Mouse (Mus musculus): ENCODE measurements around the gene 2010111I01Rik.

DNA sequence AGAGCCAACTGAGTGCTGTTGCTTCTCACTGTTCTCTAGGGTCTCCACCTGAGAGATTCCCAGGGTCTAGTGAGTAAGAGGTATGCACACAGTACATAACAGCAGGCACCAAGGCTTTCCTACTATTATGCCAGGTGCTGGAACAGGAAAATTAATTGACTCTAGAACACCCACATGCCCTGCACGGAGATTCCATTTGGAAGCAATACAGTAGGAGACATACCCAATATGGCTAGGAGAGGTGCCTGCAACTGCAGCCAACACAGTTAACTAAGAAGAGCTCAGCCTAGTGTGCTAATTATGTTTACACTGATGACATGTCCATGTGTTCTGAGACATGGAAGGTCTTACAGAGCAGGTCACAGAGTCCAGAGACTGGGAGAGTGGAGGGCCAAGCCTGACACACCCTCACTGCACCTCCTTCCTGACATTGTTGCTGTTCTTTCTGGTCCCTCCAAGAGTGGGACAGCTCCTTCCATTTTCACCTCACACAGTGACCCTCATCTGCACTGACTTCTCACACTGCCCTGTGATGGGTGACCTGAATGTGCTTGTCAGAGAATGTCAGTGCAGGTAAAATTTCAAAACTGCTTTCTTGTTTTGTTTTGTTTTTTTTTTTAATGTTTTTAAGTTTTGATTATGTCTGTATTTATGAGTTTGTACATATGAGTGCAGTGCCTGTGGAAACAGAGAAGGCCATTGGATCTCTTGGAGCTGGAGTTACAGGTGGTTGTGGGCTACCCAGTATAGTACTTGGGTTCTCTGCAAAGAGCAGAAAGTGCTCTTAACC is 297.7 kb downstream of the 2010111I01Rik start:
- no peak for TF ChIP-seq POLR2A (IDR thresholded peaks at IDR 0.05; ENCODE audit: extremely low read depth, insufficient read depth, low read length)
- no peak for TF ChIP-seq CTCF (IDR thresholded peaks at IDR 0.05; ENCODE audit: low read depth, low read length)
